Mouse (Mus musculus): ENCODE data around the gene Nodal.

Nodal gene

GRCm38 (mm10) chr10:61417672-61418071 lies at the start of gene Nodal:
Nodal (plus strand) TSS chr10:61417972.
- in situ Hi-C loops (cut with MboI, MseI), result no loop called here

DNA sequence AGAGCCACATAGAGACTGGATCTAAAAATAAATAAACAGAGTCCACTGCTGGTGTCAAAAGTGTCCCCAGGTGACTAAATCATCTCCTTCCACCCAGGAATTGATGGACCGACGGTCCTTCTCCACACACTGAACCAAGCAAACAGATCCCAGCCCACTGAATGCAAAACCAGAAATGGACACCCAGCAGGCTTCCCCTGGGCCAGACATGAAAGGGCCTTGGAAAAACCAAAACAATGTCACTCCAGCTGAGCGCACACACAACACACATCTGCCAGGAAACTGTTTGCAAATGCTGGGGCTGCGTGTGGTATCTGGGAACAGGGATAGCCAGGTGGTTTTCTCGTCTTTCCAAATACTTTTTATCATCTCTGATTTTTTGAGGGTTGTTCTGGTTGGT lies 48.0 kb upstream of the Nodal start:
- in situ Hi-C loops (cut with MboI, MseI), result no loop called here

DNA sequence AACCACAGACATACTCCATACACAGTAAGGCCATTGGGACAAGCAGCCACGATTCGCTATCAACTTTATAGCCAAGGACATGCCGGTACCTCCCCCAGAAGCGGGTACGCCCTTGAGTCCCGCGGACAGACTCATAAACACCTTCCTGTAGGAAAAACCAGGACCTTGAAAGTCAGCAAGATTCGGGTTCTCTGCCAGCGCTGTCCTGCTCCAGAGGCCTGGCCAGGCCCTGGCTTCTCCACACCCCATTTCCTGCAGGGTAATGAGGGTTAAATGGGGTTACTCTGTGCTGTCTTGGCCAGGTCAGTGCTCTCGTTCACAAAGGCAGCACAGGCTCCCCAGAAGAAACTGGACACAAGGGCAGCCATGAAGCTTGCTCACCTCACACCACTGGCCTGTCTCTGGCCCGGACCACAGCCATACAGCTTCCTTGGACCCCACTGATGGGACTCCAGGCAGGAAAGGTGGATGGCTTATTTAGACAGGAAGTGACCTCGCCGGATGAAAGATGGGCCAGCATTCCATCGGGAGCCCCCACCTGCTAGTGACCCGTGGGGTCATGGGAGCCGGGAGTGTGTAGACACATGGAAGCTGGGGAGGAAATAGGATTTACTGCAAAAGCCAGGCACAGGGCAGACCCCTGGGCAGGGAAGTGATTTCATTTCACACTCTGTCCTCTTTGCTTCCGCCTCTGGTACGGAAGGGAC lies 47.3 kb upstream of the Nodal start:
- in situ Hi-C loops (cut with MboI, MseI), result no loop called here

GRCm38 (mm10) chr10:61371884-61372584 lies 45.7 kb upstream of the Nodal start:
- in situ Hi-C loops (cut with MboI, MseI), result no loop called here

DNA sequence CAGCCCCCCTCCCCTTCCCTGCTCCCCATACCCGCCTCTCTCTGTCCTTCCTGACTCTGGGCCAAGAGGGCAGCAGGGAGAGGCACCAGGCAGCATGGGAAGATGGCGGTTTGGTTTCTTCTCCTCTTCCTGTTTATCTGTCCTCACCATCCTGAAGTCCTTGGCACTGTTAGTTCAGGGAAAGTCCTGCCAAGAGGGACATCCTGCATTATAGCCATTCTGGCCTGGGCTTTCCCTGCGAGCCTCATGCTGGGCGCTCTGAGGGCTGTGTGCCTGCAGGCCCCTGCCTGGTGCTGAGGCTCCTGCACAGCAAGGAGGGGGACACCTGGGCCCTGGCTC lies 45.2 kb upstream of the Nodal start:
- in situ Hi-C loops (cut with MboI, MseI), result no loop called here

DNA sequence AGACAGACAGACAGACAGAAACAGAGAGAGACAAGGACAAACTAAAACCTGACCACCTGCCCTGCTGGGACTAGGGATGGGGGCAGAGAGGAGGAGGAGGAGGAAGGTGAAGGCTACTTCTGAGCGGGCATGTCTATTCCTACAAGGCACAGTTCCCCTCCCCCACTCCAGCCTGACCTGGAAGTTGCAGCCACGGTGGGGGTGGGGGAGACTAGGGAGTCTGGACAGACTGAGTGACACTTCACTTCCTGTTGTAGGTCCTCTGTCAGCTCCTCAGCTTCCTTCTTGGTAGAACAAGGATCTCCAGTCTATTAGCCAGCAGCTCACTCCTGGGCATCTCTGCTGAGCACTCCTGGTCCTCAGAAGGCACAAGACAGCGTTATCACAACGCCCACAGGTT lies 43.7 kb upstream of the Nodal start:
- in situ Hi-C loops (cut with MboI, MseI), result no loop called here

DNA sequence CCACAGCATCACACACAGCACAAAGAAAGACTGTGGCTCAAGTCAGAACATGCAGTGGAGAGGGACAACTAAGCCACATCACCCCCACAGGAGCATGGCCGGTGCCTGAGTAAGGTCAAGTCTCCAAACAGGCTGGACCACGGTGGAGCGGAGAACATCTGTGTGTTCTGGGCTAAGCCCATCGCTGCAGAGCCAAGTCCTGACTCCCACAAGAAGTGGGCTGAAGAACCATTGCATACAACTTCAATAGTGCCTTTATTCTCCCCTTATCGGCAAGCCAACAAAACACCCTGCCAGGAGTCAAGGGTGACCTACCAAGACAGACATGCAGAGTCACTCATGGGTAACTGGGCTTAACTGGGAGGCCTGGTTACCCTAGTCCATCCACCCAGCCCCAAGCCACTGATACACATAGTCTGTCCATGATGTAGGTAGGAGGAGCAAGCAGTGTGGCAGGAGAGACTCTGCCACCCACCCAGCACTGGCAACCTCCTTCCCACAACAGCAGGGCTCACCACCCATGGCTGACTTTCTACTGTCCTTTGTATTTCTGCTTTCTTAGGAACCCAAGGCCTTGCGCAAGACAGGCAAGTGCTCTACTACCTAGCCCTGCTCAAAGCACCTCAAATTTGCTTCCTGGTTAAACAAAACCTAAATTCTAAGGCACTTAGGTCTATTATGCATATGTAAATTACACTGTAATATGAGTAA lies 42.8 kb upstream of the Nodal start:
- in situ Hi-C loops (cut with MboI, MseI), result no loop called here

DNA sequence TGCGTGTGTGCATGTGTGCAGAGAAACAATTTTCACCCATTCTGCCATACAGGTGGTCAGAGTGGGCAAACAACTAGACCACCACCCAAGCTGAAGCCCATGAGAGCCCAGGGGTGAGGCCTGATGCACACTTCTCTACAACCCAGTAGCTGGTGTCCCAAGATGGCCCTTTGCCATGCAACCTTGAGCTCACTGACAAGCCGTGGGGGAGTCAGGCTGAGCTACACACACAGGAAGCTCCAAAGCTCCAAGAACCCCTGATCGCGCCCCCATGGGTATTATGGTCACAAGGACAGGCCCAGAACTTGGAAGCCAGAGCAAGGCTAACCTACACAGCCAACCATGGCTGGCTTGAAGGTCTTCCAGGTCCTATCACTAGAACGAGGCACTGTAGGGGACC lies 39.7 kb upstream of the Nodal start:
- in situ Hi-C loops (cut with MboI, MseI), result no loop called here

GRCm38 (mm10) chr10:61378698-61379097 lies 39.1 kb upstream of the Nodal start:
- in situ Hi-C loops (cut with MboI, MseI), result no loop called here

DNA sequence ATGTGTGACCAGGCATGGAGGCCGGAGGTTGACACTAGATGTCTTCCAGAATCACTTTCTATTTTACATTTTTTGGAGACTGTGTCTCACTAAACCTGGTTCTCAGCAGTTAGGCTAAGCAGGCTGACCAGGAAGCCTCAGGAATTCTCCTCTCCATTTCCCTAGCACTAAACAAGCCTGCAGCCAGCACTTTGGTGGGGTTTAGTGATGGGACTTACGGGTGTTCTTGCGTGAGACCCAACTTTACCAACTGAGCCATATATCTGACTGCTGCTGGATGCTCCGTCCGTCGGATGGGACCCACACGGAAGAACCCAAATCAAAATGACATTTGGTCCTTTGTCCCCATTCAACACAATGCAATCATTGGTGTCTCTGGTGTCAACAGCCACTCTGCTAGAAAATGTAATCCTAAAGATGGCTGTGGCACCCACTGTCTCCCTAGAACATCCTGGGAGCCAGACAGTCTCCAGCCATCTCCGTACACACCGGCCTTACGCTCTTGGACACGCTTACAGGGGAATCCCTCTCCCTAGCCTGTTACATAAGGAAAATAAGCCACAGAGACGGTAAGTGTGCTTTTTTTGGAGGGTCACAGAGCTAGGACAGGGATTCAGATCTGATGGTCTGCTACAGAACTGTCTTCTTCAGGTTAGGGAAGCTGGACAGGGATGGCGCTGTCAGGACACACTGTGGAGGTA lies 38.3 kb upstream of the Nodal start:
- in situ Hi-C loops (cut with MboI, MseI), result no loop called here

- in situ Hi-C loops (cut with MboI, MseI), result no loop called here
Measured at GRCm38 (mm10) chr10:61380186-61380585, 37.6 kb upstream of the Nodal start.

GRCm38 (mm10) chr10:61381823-61382222 lies 35.9 kb upstream of the Nodal start:
- in situ Hi-C loops (cut with MboI, MseI), result no loop called here

- in situ Hi-C loops (cut with MboI, MseI), result no loop called here
Measured at GRCm38 (mm10) chr10:61382281-61382731, 35.5 kb upstream of the Nodal start.

GRCm38 (mm10) chr10:61383021-61383714 lies 34.6 kb upstream of the Nodal start, which contains the start of gene Pald1:
Pald1 (minus strand) TSS chr10:61383530.
- in situ Hi-C loops (cut with MboI, MseI), result no loop called here

GRCm38 (mm10) chr10:61383715-61384047 lies 34.1 kb upstream of the Nodal start:
- in situ Hi-C loops (cut with MboI, MseI), result no loop called here

GRCm38 (mm10) chr10:61385174-61385573 lies 32.6 kb upstream of the Nodal start:
- in situ Hi-C loops (cut with MboI, MseI), result no loop called here

GRCm38 (mm10) chr10:61386284-61386683 lies 31.5 kb upstream of the Nodal start:
- in situ Hi-C loops (cut with MboI, MseI), result no loop called here

- in situ Hi-C loops (cut with MboI, MseI), result no loop called here
Measured at GRCm38 (mm10) chr10:61389020-61389419, 28.8 kb upstream of the Nodal start.

GRCm38 (mm10) chr10:61390148-61390547 lies 27.6 kb upstream of the Nodal start:
- in situ Hi-C loops (cut with MboI, MseI), result no loop called here

- in situ Hi-C loops (cut with MboI, MseI), result no loop called here
Measured at GRCm38 (mm10) chr10:61392584-61392983, 25.2 kb upstream of the Nodal start.

- in situ Hi-C loops (cut with MboI, MseI), result no loop called here
Measured at GRCm38 (mm10) chr10:61394476-61395136, 23.2 kb upstream of the Nodal start.

All from T-helper 1 cell (primary cell).